In the genomic region with DNA sequence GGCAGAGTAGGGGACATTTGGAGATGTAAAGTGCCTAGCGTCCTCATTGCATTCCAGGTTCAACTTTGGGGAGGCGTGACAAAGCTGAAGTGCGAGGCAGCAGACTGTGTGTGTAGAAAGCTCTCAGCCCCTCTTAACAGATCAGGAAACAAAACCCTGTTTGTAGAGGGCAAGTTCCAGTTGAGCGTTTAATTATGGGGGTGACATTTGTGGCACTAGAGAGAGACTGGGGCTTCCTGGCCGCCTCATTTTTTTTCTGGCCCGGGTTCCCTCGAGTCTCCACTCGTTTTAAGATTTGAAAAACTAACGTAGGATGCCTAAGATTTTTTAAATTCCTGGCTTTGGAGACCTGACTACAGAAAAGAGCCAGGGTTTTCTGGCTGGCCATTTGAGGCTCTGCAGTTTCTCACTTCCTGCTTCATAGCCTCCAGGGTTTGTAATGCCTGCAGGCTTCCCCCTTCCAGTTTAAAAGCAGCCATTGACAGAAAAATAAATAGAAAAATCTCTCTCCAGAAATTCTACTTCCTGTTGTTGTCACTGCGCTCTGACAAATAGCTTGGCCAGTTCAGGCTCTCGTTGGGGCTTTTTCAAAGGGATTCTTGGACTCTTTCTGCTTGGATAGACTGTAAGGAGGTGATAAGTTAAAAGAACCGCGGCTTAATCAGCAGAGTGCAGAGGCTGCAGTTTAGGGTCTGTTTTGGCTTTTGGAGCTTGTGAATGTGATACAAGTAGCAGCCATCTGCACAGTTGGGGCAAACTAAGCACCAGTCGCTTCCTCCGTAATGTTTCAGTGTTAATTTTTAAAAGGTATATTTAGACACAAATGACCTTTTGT, we compare ENCODE assay signal across 8 mouse cellular contexts. TPM values are rescaled to one million over a fixed set of nuclear protein-coding genes. Genes with fewer than 3 reads are reported as not detected.
A peak's percentile ranks its signal among the peaks of the same experiment; 100 is the strongest.
DNase-seq lines count a peak whose midpoint lies in the region; ATAC-seq and TF ChIP-seq lines count a peak whose summit lies in the region.

No protein-coding gene starts in this region.

- H3K4me2 ChIP-seq in hindbrain, embryonic 11.5 days (replicated peaks; ENCODE audit: low read depth, low read length), result no peak overlapping the region
- H3K4me2 ChIP-seq in midbrain, postnatal 0 days (ENCODE audit: low read depth, low read length, poor library complexity, severe bottlenecking), result no peak overlapping the region

- no peak for TF ChIP-seq POLR2A in cerebellum, adult 2 months (IDR thresholded peaks at IDR 0.05; ENCODE audit: borderline replicate concordance, insufficient read depth, low read length)

- peak; percentile 91 for ATAC-seq in erythroblast, adult 5-6 weeks (replicated peaks; ENCODE audit: low FRiP score, poor library complexity, severe bottlenecking)
- no peak for ATAC-seq in hindbrain, embryonic 11.5 days (ENCODE audit: low FRiP score)
- ATAC-seq in midbrain, postnatal 0 days (ENCODE audit: low FRiP score), result no peak

- WGBS in hindbrain, embryonic 11.5 days, result 19% methylated on average over 15 of the region's 15 CpGs
- WGBS in midbrain, postnatal 0 days, result 26% methylated on average over 15 of the region's 15 CpGs
- 43% methylated on average over 15 of the region's 15 CpGs for WGBS in cerebellum, adult 2 months

- no peak for TF ChIP-seq CTCF in midbrain, postnatal 0 days (IDR thresholded peaks at IDR 0.05)
- no peak for TF ChIP-seq CTCF in cerebellum, adult 2 months (IDR thresholded peaks at IDR 0.05; ENCODE audit: borderline replicate concordance, insufficient read depth, low read depth, low read length)

- H3K27ac ChIP-seq in hindbrain, embryonic 11.5 days (ENCODE audit: low read depth, low read length), result 0 out of 2 replicates have a peak overlapping the region, but pooled peaks have one; percentile 59
- H3K27ac ChIP-seq in midbrain, postnatal 0 days (ENCODE audit: low read depth, low read length), result 0 out of 2 replicates have a peak overlapping the region, but pooled peaks have one; percentile 18
- no peak overlapping the region for H3K27ac ChIP-seq in cerebellum, adult 2 months (ENCODE audit: insufficient read depth, low read length)

- H3K4me1 ChIP-seq in hindbrain, embryonic 11.5 days (replicated peaks; ENCODE audit: control insufficient read depth, insufficient read depth, low read length), result peaks cover 11% of the 10 kb centered on the region; the same call in 1 of the 2 replicates
- peaks cover 7% of the 10 kb centered on the region; the same call in 1 of the 2 replicates for H3K4me1 ChIP-seq in midbrain, postnatal 0 days (ENCODE audit: insufficient read depth, low read length)
- peaks cover 5% of the 10 kb centered on the region; the same call in 1 of the 2 replicates for H3K4me1 ChIP-seq in cerebellum, adult 2 months (ENCODE audit: control insufficient read depth, insufficient read depth, low read length)

- H3K36me3 ChIP-seq in hindbrain, embryonic 11.5 days (ENCODE audit: control insufficient read depth, insufficient read depth, low read length), result no peaks in the 10 kb centered on the region
- H3K36me3 ChIP-seq in midbrain, postnatal 0 days (ENCODE audit: insufficient read depth, low read length), result no peaks in the 10 kb centered on the region

- DNase-seq in adrenal gland, postnatal 14 days, result peak; percentile 22
- no peak for DNase-seq in adrenal gland, adult 2 months
- no peak for DNase-seq in hindbrain, embryonic 11.5 days (ENCODE audit: low spot score)
- DNase-seq in liver, result peak; percentile 65
- no peak for DNase-seq in midbrain, postnatal 0 days (ENCODE audit: low spot score)
- no peak for DNase-seq in urinary bladder, adult 18-20 months (ENCODE audit: low spot score in 2 of 2)
- DNase-seq in cerebellum, adult 2 months, result no peak

- no peaks in the 10 kb centered on the region for H3K27me3 ChIP-seq in hindbrain, embryonic 11.5 days (ENCODE audit: control insufficient read depth, insufficient read depth, low read length)
- no peaks in the 10 kb centered on the region for H3K27me3 ChIP-seq in midbrain, postnatal 0 days (ENCODE audit: insufficient read depth, low read length)
- no peaks in the 10 kb centered on the region for H3K27me3 ChIP-seq in cerebellum, adult 2 months (ENCODE audit: control insufficient read depth, insufficient read depth, low read length)

- H3K9ac ChIP-seq in hindbrain, embryonic 11.5 days (ENCODE audit: low read depth, low read length), result no peak overlapping the region
- H3K9ac ChIP-seq in midbrain, postnatal 0 days (replicated peaks; ENCODE audit: low read length, poor library complexity, severe bottlenecking), result no peak overlapping the region

- no peaks in the 10 kb centered on the region for H3K9me3 ChIP-seq in hindbrain, embryonic 11.5 days (ENCODE audit: control insufficient read depth, low read length)
- no peaks in the 10 kb centered on the region for H3K9me3 ChIP-seq in midbrain, postnatal 0 days (ENCODE audit: low read length)

- H3K4me3 ChIP-seq in hindbrain, embryonic 11.5 days (ENCODE audit: low read depth, low read length), result no peak overlapping the region
- H3K4me3 ChIP-seq in midbrain, postnatal 0 days (ENCODE audit: low read depth, low read length), result no peak overlapping the region
- no peak overlapping the region for H3K4me3 ChIP-seq in cerebellum, adult 2 months (replicated peaks; ENCODE audit: insufficient read depth, low read depth, low read length)

RNA-seq across cellular contexts. Expression of a gene that starts 20.8 kb away (rescaled TPM):
- 79.5 and 83.6 TPM in 2 replicates for total RNA-seq in adrenal gland, postnatal 14 days (2021)
- 10 to 100 TPM; 41.2 to 95.1 TPM for total RNA-seq in adrenal gland, adult 2 months (2021)
- polyA plus RNA-seq in adrenal gland, adult 2 months (2012; rRNA removed), result 14.8 and 21.3 TPM in 2 replicates
- 17.1 and 19.6 TPM in 2 replicates for total RNA-seq in erythroblast, adult 5-6 weeks (2015; ENCODE audit: low replicate concordance)
- 13.5 and 16.0 TPM in 2 replicates for total RNA-seq in erythroblast, adult 5-6 weeks (2017; ENCODE audit: low replicate concordance)
- polyA plus RNA-seq in hindbrain, embryonic 11.5 days (2014; fragmentation: Nextera tagmentation; extraction: Ambion mirVana), result 20.5 and 35.7 TPM in 2 replicates
- 39.2 and 40.3 TPM in 2 replicates for total RNA-seq in midbrain, postnatal 0 days (2014; rRNA removed)
- 10.3 and 12.1 TPM in 2 replicates for polyA plus RNA-seq in midbrain, postnatal 0 days (2015; fragmentation: Nextera tagmentation; extraction: Ambion mirVana)
- polyA plus RNA-seq in cerebellum, adult 2 months (2012; rRNA removed), result 20.5 and 21.9 TPM in 2 replicates

Comparison
In these comparisons a context has a peak if more than half of its experiments do, and no peak if none do; other contexts are left out.
1. DNase-seq: peak in adrenal gland, postnatal 14 days (single experiment) and liver (single experiment); none in adrenal gland, adult 2 months (single experiment), hindbrain, embryonic 11.5 days (single experiment), midbrain, postnatal 0 days (single experiment), urinary bladder, adult 18-20 months (0 of 2) and cerebellum, adult 2 months (0 of 2).